Mouse (Mus musculus): ENCODE results near the gene Loxl1. TPM values are rescaled to one million over a fixed set of nuclear protein-coding genes. Genes with fewer than 3 reads are reported as not detected.

The Loxl1 gene
- polyA plus RNA-seq (2015; fragmentation: Nextera tagmentation; extraction: Ambion mirVana), result 31.0 and 33.4 TPM in 2 replicates

- Histone ChIP-seq H3K27me3 (ENCODE audit: control insufficient read depth, insufficient read depth, low read length) (no peaks in the 10 kb centered on the region), H3K4me2 (ENCODE audit: low read depth, low read length) (peak within 1 kb of the TSS; percentile 80), H3K36me3 (ENCODE audit: control insufficient read depth, insufficient read depth, low read length) (no peaks in the 10 kb centered on the region), H3K9ac (ENCODE audit: low read length) (peak within 1 kb of the TSS; percentile 78), H3K9me3 (replicated peaks; ENCODE audit: control insufficient read depth, low read length) (no peaks in the 10 kb centered on the region), H3K27ac (ENCODE audit: low read length) (peak within 1 kb of the TSS; percentile 89), H3K4me3 (replicated peaks; ENCODE audit: low read length) (peak within 1 kb of the TSS; percentile 58), H3K4me1 (ENCODE audit: control insufficient read depth, insufficient read depth, low read length) (peaks cover 52% of the 10 kb centered on the region)
- WGBS, result 2% methylated on average over 21 of the region's 21 CpGs
- ATAC-seq (ENCODE audit: insufficient read depth, low FRiP score), result peak; percentile 44; the same call in 1 of the 2 replicates
Observed at GRCm38 (mm10) chr9:58312944-58313359, at the start of gene Loxl1. TSS of gene Loxl1 (minus strand) at chr9:58313186.

- Histone ChIP-seq H3K36me3 (ENCODE audit: control insufficient read depth, insufficient read depth, low read length) (no peaks in the 10 kb centered on the region), H3K27me3 (ENCODE audit: control insufficient read depth, insufficient read depth, low read length) (no peaks in the 10 kb centered on the region), H3K27ac (ENCODE audit: low read length) (no peak overlapping the region), H3K4me3 (replicated peaks; ENCODE audit: low read length) (no peak overlapping the region), H3K4me2 (ENCODE audit: low read depth, low read length) (no peak overlapping the region), H3K9me3 (replicated peaks; ENCODE audit: control insufficient read depth, low read length) (no peaks in the 10 kb centered on the region), H3K9ac (ENCODE audit: low read length) (no peak overlapping the region), H3K4me1 (ENCODE audit: control insufficient read depth, insufficient read depth, low read length) (no peaks in the 10 kb centered on the region)
- no peak for ATAC-seq (ENCODE audit: insufficient read depth, low FRiP score)
- WGBS, result 72% methylated on average over 7 of the region's 7 CpGs
Observed at GRCm38 (mm10) chr9:58361956-58362355, 49.0 kb upstream of the Loxl1 start.

GRCm38 (mm10) chr9:58361373-58361772 is 48.4 kb upstream of the Loxl1 start:
- H3K36me3 ChIP-seq (ENCODE audit: control insufficient read depth, insufficient read depth, low read length), result no peaks in the 10 kb centered on the region
- H3K9me3 ChIP-seq (replicated peaks; ENCODE audit: control insufficient read depth, low read length), result no peaks in the 10 kb centered on the region
- no peak for ATAC-seq (ENCODE audit: insufficient read depth, low FRiP score)
- H3K4me1 ChIP-seq (ENCODE audit: control insufficient read depth, insufficient read depth, low read length), result no peaks in the 10 kb centered on the region
- H3K27ac ChIP-seq (ENCODE audit: low read length), result no peak overlapping the region
- no peak overlapping the region for H3K4me2 ChIP-seq (ENCODE audit: low read depth, low read length)
- no peak overlapping the region for H3K9ac ChIP-seq (ENCODE audit: low read length)
- H3K4me3 ChIP-seq (replicated peaks; ENCODE audit: low read length), result no peak overlapping the region
- WGBS, result 76% methylated on average over 1 of the region's 1 CpGs
- H3K27me3 ChIP-seq (ENCODE audit: control insufficient read depth, insufficient read depth, low read length), result no peaks in the 10 kb centered on the region

GRCm38 (mm10) chr9:58355262-58356050 is 42.5 kb upstream of the Loxl1 start:
- no peak overlapping the region for H3K4me3 ChIP-seq (replicated peaks; ENCODE audit: low read length)
- no peaks in the 10 kb centered on the region for H3K4me1 ChIP-seq (ENCODE audit: control insufficient read depth, insufficient read depth, low read length)
- no peaks in the 10 kb centered on the region for H3K36me3 ChIP-seq (ENCODE audit: control insufficient read depth, insufficient read depth, low read length)
- H3K9me3 ChIP-seq (replicated peaks; ENCODE audit: control insufficient read depth, low read length), result no peaks in the 10 kb centered on the region
- H3K4me2 ChIP-seq (ENCODE audit: low read depth, low read length), result no peak overlapping the region
- H3K27me3 ChIP-seq (ENCODE audit: control insufficient read depth, insufficient read depth, low read length), result no peaks in the 10 kb centered on the region
- 28% methylated on average over 6 of the region's 6 CpGs for WGBS
- H3K9ac ChIP-seq (ENCODE audit: low read length), result no peak overlapping the region
- no peak for ATAC-seq (ENCODE audit: insufficient read depth, low FRiP score)
- no peak overlapping the region for H3K27ac ChIP-seq (ENCODE audit: low read length)

- Histone ChIP-seq H3K4me1 (ENCODE audit: control insufficient read depth, insufficient read depth, low read length) (no peaks in the 10 kb centered on the region), H3K27ac (ENCODE audit: low read length) (no peak overlapping the region), H3K4me3 (replicated peaks; ENCODE audit: low read length) (no peak overlapping the region), H3K36me3 (ENCODE audit: control insufficient read depth, insufficient read depth, low read length) (no peaks in the 10 kb centered on the region), H3K9me3 (replicated peaks; ENCODE audit: control insufficient read depth, low read length) (no peaks in the 10 kb centered on the region), H3K4me2 (ENCODE audit: low read depth, low read length) (no peak overlapping the region), H3K9ac (ENCODE audit: low read length) (no peak overlapping the region), H3K27me3 (ENCODE audit: control insufficient read depth, insufficient read depth, low read length) (no peaks in the 10 kb centered on the region)
- no peak for ATAC-seq (ENCODE audit: insufficient read depth, low FRiP score)
- WGBS, result 75% methylated on average over 6 of the region's 6 CpGs
Observed at GRCm38 (mm10) chr9:58354701-58355100, 41.7 kb upstream of the Loxl1 start.

- H3K4me3 ChIP-seq (replicated peaks; ENCODE audit: low read length), result no peak overlapping the region
- H3K9me3 ChIP-seq (replicated peaks; ENCODE audit: control insufficient read depth, low read length), result no peaks in the 10 kb centered on the region
- ATAC-seq (ENCODE audit: insufficient read depth, low FRiP score), result no peak
- no peaks in the 10 kb centered on the region for H3K4me1 ChIP-seq (ENCODE audit: control insufficient read depth, insufficient read depth, low read length)
- no peak overlapping the region for H3K9ac ChIP-seq (ENCODE audit: low read length)
- no peak overlapping the region for H3K27ac ChIP-seq (ENCODE audit: low read length)
- no peaks in the 10 kb centered on the region for H3K27me3 ChIP-seq (ENCODE audit: control insufficient read depth, insufficient read depth, low read length)
- WGBS, result 73% methylated on average over 6 of the region's 6 CpGs
- H3K4me2 ChIP-seq (ENCODE audit: low read depth, low read length), result no peak overlapping the region
- H3K36me3 ChIP-seq (ENCODE audit: control insufficient read depth, insufficient read depth, low read length), result no peaks in the 10 kb centered on the region
Observed at GRCm38 (mm10) chr9:58353224-58353623, 40.2 kb upstream of the Loxl1 start.

- Histone ChIP-seq H3K36me3 (ENCODE audit: control insufficient read depth, insufficient read depth, low read length) (no peaks in the 10 kb centered on the region), H3K4me3 (replicated peaks; ENCODE audit: low read length) (no peak overlapping the region), H3K27ac (ENCODE audit: low read length) (no peak overlapping the region), H3K27me3 (ENCODE audit: control insufficient read depth, insufficient read depth, low read length) (no peaks in the 10 kb centered on the region), H3K4me1 (ENCODE audit: control insufficient read depth, insufficient read depth, low read length) (peaks cover 5% of the 10 kb centered on the region), H3K9ac (ENCODE audit: low read length) (no peak overlapping the region), H3K9me3 (replicated peaks; ENCODE audit: control insufficient read depth, low read length) (no peaks in the 10 kb centered on the region), H3K4me2 (ENCODE audit: low read depth, low read length) (no peak overlapping the region)
- ATAC-seq (ENCODE audit: insufficient read depth, low FRiP score), result no peak
- WGBS, result 88% methylated on average over 6 of the region's 6 CpGs
Observed at GRCm38 (mm10) chr9:58347795-58348194, 34.8 kb upstream of the Loxl1 start.

- H3K27ac ChIP-seq (ENCODE audit: low read length), result no peak overlapping the region
- no peak for ATAC-seq (ENCODE audit: insufficient read depth, low FRiP score)
- H3K9ac ChIP-seq (ENCODE audit: low read length), result 0 out of 2 replicates have a peak overlapping the region, but pooled peaks have one; percentile 0
- WGBS, result 13% methylated on average over 10 of the region's 10 CpGs
- H3K9me3 ChIP-seq (replicated peaks; ENCODE audit: control insufficient read depth, low read length), result no peaks in the 10 kb centered on the region
- no peaks in the 10 kb centered on the region for H3K27me3 ChIP-seq (ENCODE audit: control insufficient read depth, insufficient read depth, low read length)
- no peak overlapping the region for H3K4me2 ChIP-seq (ENCODE audit: low read depth, low read length)
- H3K36me3 ChIP-seq (ENCODE audit: control insufficient read depth, insufficient read depth, low read length), result no peaks in the 10 kb centered on the region
- H3K4me1 ChIP-seq (ENCODE audit: control insufficient read depth, insufficient read depth, low read length), result peaks cover 5% of the 10 kb centered on the region
- H3K4me3 ChIP-seq (replicated peaks; ENCODE audit: low read length), result no peak overlapping the region
Observed at GRCm38 (mm10) chr9:58346498-58346897, 33.5 kb upstream of the Loxl1 start.

GRCm38 (mm10) chr9:58345963-58346362 is 33.0 kb upstream of the Loxl1 start:
- Histone ChIP-seq H3K4me3 (replicated peaks; ENCODE audit: low read length) (no peak overlapping the region), H3K27me3 (ENCODE audit: control insufficient read depth, insufficient read depth, low read length) (no peaks in the 10 kb centered on the region), H3K27ac (ENCODE audit: low read length) (no peak overlapping the region), H3K4me1 (ENCODE audit: control insufficient read depth, insufficient read depth, low read length) (peaks cover 5% of the 10 kb centered on the region), H3K9me3 (replicated peaks; ENCODE audit: control insufficient read depth, low read length) (no peaks in the 10 kb centered on the region), H3K9ac (ENCODE audit: low read length) (no peak overlapping the region), H3K4me2 (ENCODE audit: low read depth, low read length) (no peak overlapping the region), H3K36me3 (ENCODE audit: control insufficient read depth, insufficient read depth, low read length) (no peaks in the 10 kb centered on the region)
- WGBS, result 43% methylated on average over 7 of the region's 7 CpGs
- no peak for ATAC-seq (ENCODE audit: insufficient read depth, low FRiP score)

Data from stomach, embryonic 16.5 days (tissue).